11 mouse cellular contexts compared by ENCODE assay signal in genomic region chr2:167066031-167066430, GRCm38 (mm10). TPM values are rescaled to one million over a fixed set of nuclear protein-coding genes. Genes with fewer than 3 reads are reported as not detected.
DNase-seq lines count a peak whose midpoint lies in the region; ATAC-seq lines count a peak whose summit lies in the region.
"Had no signal": no experiment of that assay in that cellular context is flagged by ENCODE, and none has a peak within 500 bp of the region (broad histone marks: within the 10 kb centered on the region; RNA-seq: fewer than 3 reads in every experiment).

No protein-coding gene starts in this region.

- peaks cover 24% of the 10 kb centered on the region for H3K36me3 ChIP-seq in kidney, embryonic 16.5 days (ENCODE audit: insufficient read depth, low read length)
- H3K36me3 ChIP-seq in embryonic facial prominence, embryonic 13.5 days = peaks cover 22% of the 10 kb centered on the region
- H3K36me3 ChIP-seq in neural tube, embryonic 12.5 days = peaks cover 19% of the 10 kb centered on the region

- no peaks in the 10 kb centered on the region for H3K9me3 ChIP-seq in kidney, embryonic 16.5 days (ENCODE audit: low read length)
- no peaks in the 10 kb centered on the region for H3K9me3 ChIP-seq in embryonic facial prominence, embryonic 13.5 days
- H3K9me3 ChIP-seq in neural tube, embryonic 12.5 days = no peaks in the 10 kb centered on the region

- WGBS in kidney, embryonic 16.5 days = 61% methylated on average over 1 of the region's 1 CpGs
- WGBS in embryonic facial prominence, embryonic 13.5 days = 71% methylated on average over 1 of the region's 1 CpGs
- 58% methylated on average over 1 of the region's 1 CpGs for WGBS in neural tube, embryonic 12.5 days

- H3K9ac ChIP-seq in kidney, embryonic 16.5 days (replicated peaks; ENCODE audit: low read length) = no peak overlapping the region
- H3K9ac ChIP-seq in embryonic facial prominence, embryonic 13.5 days = peak overlapping the region; percentile 91; the same call in 1 of the 2 replicates
- 0 out of 2 replicates have a peak overlapping the region, but pooled peaks have one; percentile 17 for H3K9ac ChIP-seq in neural tube, embryonic 12.5 days

- H3K27ac ChIP-seq in kidney, embryonic 16.5 days (ENCODE audit: low read length) = peak overlapping the region; percentile 18; the same call in 1 of the 2 replicates
- H3K27ac ChIP-seq in embryonic facial prominence, embryonic 13.5 days = peak overlapping the region; percentile 80
- H3K27ac ChIP-seq in neural tube, embryonic 12.5 days = no peak overlapping the region
- H3K27ac ChIP-seq: macrophage had no signal

- DNase-seq in kidney, adult 9 months = no peak
- peak; percentile 49 for DNase-seq in ES-CJ7 (ENCODE audit: low read depth, low spot score)
- DNase-seq in adrenal gland, adult 8-10 months = no peak
- no peak for DNase-seq in gastrocnemius, adult 18-20 months (ENCODE audit: low spot score)
- DNase-seq: embryo, embryonic 11 days; kidney, postnatal 36 days; thymus, postnatal 4 days had no signal

- H3K4me1 ChIP-seq in kidney, embryonic 16.5 days (ENCODE audit: insufficient read depth, low read length) = peaks cover 27% of the 10 kb centered on the region
- H3K4me1 ChIP-seq in embryonic facial prominence, embryonic 13.5 days = peaks cover 26% of the 10 kb centered on the region
- peaks cover 29% of the 10 kb centered on the region for H3K4me1 ChIP-seq in neural tube, embryonic 12.5 days

- ATAC-seq in kidney, embryonic 16.5 days (ENCODE audit: low FRiP score, low TSS enrichment) = no peak
- ATAC-seq in embryonic facial prominence, embryonic 13.5 days (ENCODE audit: insufficient number of reproducible peaks, insufficient read depth, low FRiP score, low TSS enrichment, low read depth) = no peak
- no peak for ATAC-seq in neural tube, embryonic 12.5 days (ENCODE audit: low FRiP score, low read depth)

- no peak overlapping the region for H3K4me2 ChIP-seq in kidney, embryonic 16.5 days (replicated peaks; ENCODE audit: low read depth, low read length)
- H3K4me2 ChIP-seq in embryonic facial prominence, embryonic 13.5 days = peak overlapping the region; percentile 72; the same call in 1 of the 2 replicates
- H3K4me2 ChIP-seq in neural tube, embryonic 12.5 days (replicated peaks) = peak overlapping the region; percentile 89; the same call in 1 of the 2 replicates

- H3K4me3 ChIP-seq in kidney, embryonic 16.5 days (ENCODE audit: low read length) = no peak overlapping the region
- no peak overlapping the region for H3K4me3 ChIP-seq in embryonic facial prominence, embryonic 13.5 days
- no peak overlapping the region for H3K4me3 ChIP-seq in neural tube, embryonic 12.5 days

- no peaks in the 10 kb centered on the region for H3K27me3 ChIP-seq in kidney, embryonic 16.5 days (ENCODE audit: insufficient read depth, low read length)
- no peaks in the 10 kb centered on the region for H3K27me3 ChIP-seq in embryonic facial prominence, embryonic 13.5 days
- H3K27me3 ChIP-seq in neural tube, embryonic 12.5 days (replicated peaks) = no peaks in the 10 kb centered on the region

RNA-seq across cellular contexts. Expression of gene Znfx1, which starts 3.2 kb away (rescaled TPM):
- polyA plus RNA-seq in kidney, embryonic 16.5 days (2015; fragmentation: Nextera tagmentation; extraction: Ambion mirVana) = 11.8 TPM in 2 replicates
- 5.5 and 7.7 TPM in 2 replicates for polyA plus RNA-seq in embryonic facial prominence, embryonic 13.5 days (2015; fragmentation: Nextera tagmentation; extraction: Ambion mirVana)
- polyA plus RNA-seq in neural tube, embryonic 12.5 days (2016; fragmentation: Nextera tagmentation; extraction: Ambion mirVana) = 8.2 and 9.6 TPM in 2 replicates
- total RNA-seq in adrenal gland, adult 8-10 months (2022) = 10 to 100 TPM; 49.6 to 76.3 (median 64.9) TPM
- total RNA-seq in gastrocnemius, adult 18-20 months (2021) = 10 to 100 TPM; 25.7 to 26.8 TPM

RNA-seq across cellular contexts. Expression of gene Ddx27, which starts 51.0 kb away (rescaled TPM):
- 57.6 and 59.2 TPM in 2 replicates for polyA plus RNA-seq in kidney, embryonic 16.5 days (2015; fragmentation: Nextera tagmentation; extraction: Ambion mirVana)
- polyA plus RNA-seq in embryonic facial prominence, embryonic 13.5 days (2015; fragmentation: Nextera tagmentation; extraction: Ambion mirVana) = 52.5 and 54.2 TPM in 2 replicates
- 43.8 and 44.5 TPM in 2 replicates for polyA plus RNA-seq in neural tube, embryonic 12.5 days (2016; fragmentation: Nextera tagmentation; extraction: Ambion mirVana)
- total RNA-seq in adrenal gland, adult 8-10 months (2022) = 10 to 100 TPM; 29.3 to 40.7 (median 34.2) TPM
- 1 to 10 TPM; 8.0 to 9.7 TPM for total RNA-seq in gastrocnemius, adult 18-20 months (2021)
